Mouse (Mus musculus) layer of hippocampus, postnatal 10 days (tissue): ENCODE measurements around the gene Trmt112. TPM values are rescaled to one million over a fixed set of nuclear protein-coding genes. Genes with fewer than 3 reads are reported as not detected.
"Not testable (repeated sequence)": the region's sequence is repeated elsewhere in the genome, so short reads cannot be mapped to it uniquely, and the experiment has no call there.

Source experiments
- DNase-seq, 2 experiments: peaks; one replicate each; pipeline ENCODE4 v3.0.0; 2021; ENCODE audit warnings: low spot score in 2 of 2
- long read RNA-seq: library from polyadenylated mRNA; stranded (forward); transcript quantifications from one replicate; pipeline ENCODE4 v2.0.0, GENCODE M21; 2023
- total RNA-seq, 2 experiments: library from RNA; stranded (reverse); gene quantifications; 2 replicates each; pipeline ENCODE4 v1.2.3; 2021

The Trmt112 gene
- total RNA-seq = 10 to 100 TPM; 42.4 to 44.5 TPM
- long read RNA-seq, transcript Trmt112-202 (4 exons, 985 nt) = major isoform, 33 of 37 reads
- long read RNA-seq, partial matches to known transcripts = 0 of 37 reads
- long read RNA-seq, other reads (novel, unspliced or antisense) = 0 of 37 reads

- DNase-seq = peak; percentile 87 to 91
Measured at GRCm38 (mm10) chr19:6909507-6910289, at the start of gene Trmt112, which contains the start of gene Prdx5. Gene Trmt112 (plus strand): TSS chr19:6909698. Gene Prdx5 (minus strand): TSS chr19:6910106.

- no peak for DNase-seq
Measured at GRCm38 (mm10) chr19:6859971-6860370, 49.5 kb upstream of the Trmt112 start.

- no peak for DNase-seq
Measured at GRCm38 (mm10) chr19:6860706-6861105, 48.8 kb upstream of the Trmt112 start.

- no peak for DNase-seq
Measured at GRCm38 (mm10) chr19:6861451-6861850, 48.0 kb upstream of the Trmt112 start.

GRCm38 (mm10) chr19:6869355-6869754, 40.1 kb upstream of the Trmt112 start:
- DNase-seq = no peak

- peak in 1 of 2 experiments; percentile 13 for DNase-seq
Measured at GRCm38 (mm10) chr19:6871574-6872271, 37.8 kb upstream of the Trmt112 start.

GRCm38 (mm10) chr19:6872701-6873100, 36.8 kb upstream of the Trmt112 start:
- no peak for DNase-seq

- no peak for DNase-seq
Measured at GRCm38 (mm10) chr19:6874257-6874656, 35.2 kb upstream of the Trmt112 start.

- no peak for DNase-seq
Measured at GRCm38 (mm10) chr19:6875834-6876233, 33.7 kb upstream of the Trmt112 start.

GRCm38 (mm10) chr19:6876799-6877198, 32.7 kb upstream of the Trmt112 start:
- DNase-seq = no peak

- no peak for DNase-seq
Measured at GRCm38 (mm10) chr19:6877965-6878364, 31.5 kb upstream of the Trmt112 start.

- no peak for DNase-seq
Measured at GRCm38 (mm10) chr19:6892512-6892911, 17.0 kb upstream of the Trmt112 start.

- no peak for DNase-seq
Measured at GRCm38 (mm10) chr19:6893731-6894451, 15.6 kb upstream of the Trmt112 start.

GRCm38 (mm10) chr19:6895608-6896305, 13.7 kb upstream of the Trmt112 start:
- DNase-seq = not testable (repeated sequence)

GRCm38 (mm10) chr19:6899641-6900040, 9.9 kb upstream of the Trmt112 start:
- no peak for DNase-seq

GRCm38 (mm10) chr19:6903031-6903430, 6.5 kb upstream of the Trmt112 start:
- DNase-seq = no peak

- no peak for DNase-seq
Measured at GRCm38 (mm10) chr19:6904846-6905245, 4.7 kb upstream of the Trmt112 start.

GRCm38 (mm10) chr19:6905498-6906159, 3.9 kb upstream of the Trmt112 start:
- no peak for DNase-seq

- no peak for DNase-seq
Measured at GRCm38 (mm10) chr19:6906199-6906598, 3.3 kb upstream of the Trmt112 start.

- DNase-seq = no peak
Measured at GRCm38 (mm10) chr19:6907094-6907493, 2.4 kb upstream of the Trmt112 start.
